Mouse (Mus musculus): Measurements from ENCODE around the gene Ace.

DNA sequence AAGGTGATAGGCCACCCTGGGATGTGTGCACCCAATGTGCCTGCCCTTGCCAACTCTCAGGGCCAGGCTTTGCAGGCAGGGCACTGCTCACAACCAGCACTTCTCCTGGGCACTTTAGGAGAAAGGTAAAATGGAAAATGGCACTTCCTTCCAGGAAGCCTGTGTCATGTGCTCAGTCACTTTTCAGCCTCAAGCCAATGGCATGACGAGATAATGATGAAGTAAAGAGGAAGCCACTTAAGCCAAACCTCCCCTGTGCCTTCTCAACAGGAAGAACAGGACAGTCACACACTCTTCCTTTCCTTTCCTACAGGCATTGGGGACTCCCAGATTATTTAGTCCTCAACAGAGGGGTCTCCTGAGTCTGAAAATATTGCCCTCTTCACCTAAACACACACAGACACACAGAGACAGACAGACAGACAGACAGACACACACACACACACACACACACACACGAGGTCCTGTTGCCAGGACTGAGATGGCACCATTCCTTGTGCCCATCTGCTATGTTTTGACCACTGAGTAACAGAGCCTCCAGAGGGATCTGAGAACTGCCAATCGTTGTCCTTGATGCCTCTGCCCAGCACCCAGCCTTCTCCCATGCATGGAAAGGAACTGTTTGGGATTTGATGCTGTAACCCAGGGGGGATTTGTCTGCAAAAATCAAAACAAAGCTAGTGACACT, 47.5 kb upstream of the Ace start:
- TF ChIP-seq CTCF (IDR thresholded peaks at IDR 0.05; ENCODE audit: low read depth) (no peak), EP300 (IDR thresholded peaks at IDR 0.05; ENCODE audit: low read depth) (no peak)

Data from heart, postnatal 0 days (tissue).